Mouse (Mus musculus): ENCODE measurements around the gene Adk.
"Not testable (repeated sequence)": the region's sequence is repeated elsewhere in the genome, so short reads cannot be mapped to it uniquely, and the experiment has no call there.

The Adk gene

GRCm38 (mm10) chr14:21433995-21434394 is 381.6 kb downstream of the Adk start:
- in situ Hi-C loops (cut with MboI; ENCODE audit: low pct_unique_long_range_greater_than_20kb in 1 of 2, low sequenced_read_pairs in 2 of 2, unreplicated experiment in 1 of 2): loop anchor here in 1 of 2 experiments (25.0 kb wide), 1 partner anchor 303 kb away; no protein-coding TSS in a partner anchor

GRCm38 (mm10) chr14:21434686-21435085 is 382.3 kb downstream of the Adk start:
- in situ Hi-C loops (cut with MboI; ENCODE audit: low pct_unique_long_range_greater_than_20kb in 1 of 2, low sequenced_read_pairs in 2 of 2, unreplicated experiment in 1 of 2): loop anchor here in 1 of 2 experiments (25.0 kb wide), 1 partner anchor 303 kb away; no protein-coding TSS in a partner anchor

DNA sequence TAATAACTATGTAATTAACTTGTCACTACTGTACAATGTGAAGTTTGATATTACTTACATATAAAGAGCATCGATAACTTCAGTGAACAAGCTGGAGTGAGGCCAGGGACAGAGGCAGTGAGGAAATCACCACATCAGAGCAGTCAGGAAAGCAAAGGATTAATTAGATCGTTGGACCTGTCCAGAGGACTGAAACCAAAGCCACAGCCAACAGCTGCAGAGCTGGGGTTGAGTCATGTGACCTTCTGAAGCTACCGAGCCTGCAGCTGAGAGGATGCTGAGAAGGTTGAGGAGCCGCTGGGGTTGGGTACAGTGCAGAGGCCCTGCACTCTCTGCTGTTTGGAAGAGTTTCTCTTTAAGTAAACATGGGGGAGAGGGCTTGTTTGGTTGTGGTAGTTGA is 387.4 kb downstream of the Adk start:
- in situ Hi-C loops (cut with MboI; ENCODE audit: low pct_unique_long_range_greater_than_20kb in 1 of 2, low sequenced_read_pairs in 2 of 2, unreplicated experiment in 1 of 2): loop anchor here in 1 of 2 experiments (25.0 kb wide), 1 partner anchor 298 kb away; no protein-coding TSS in a partner anchor

- in situ Hi-C loops (cut with MboI; ENCODE audit: low pct_unique_long_range_greater_than_20kb in 1 of 2, low sequenced_read_pairs in 2 of 2, unreplicated experiment in 1 of 2): loop anchor here in 1 of 2 experiments (25.0 kb wide), 1 partner anchor 297 kb away; no protein-coding TSS in a partner anchor
Measured at GRCm38 (mm10) chr14:21440526-21440925, 388.2 kb downstream of the Adk start.

GRCm38 (mm10) chr14:21441772-21442533 is 389.6 kb downstream of the Adk start:
- in situ Hi-C loops (cut with MboI; ENCODE audit: low pct_unique_long_range_greater_than_20kb in 1 of 2, low sequenced_read_pairs in 2 of 2, unreplicated experiment in 1 of 2): loop anchor here in 1 of 2 experiments (25.0 kb wide), 1 partner anchor 295 kb away; no protein-coding TSS in a partner anchor

DNA sequence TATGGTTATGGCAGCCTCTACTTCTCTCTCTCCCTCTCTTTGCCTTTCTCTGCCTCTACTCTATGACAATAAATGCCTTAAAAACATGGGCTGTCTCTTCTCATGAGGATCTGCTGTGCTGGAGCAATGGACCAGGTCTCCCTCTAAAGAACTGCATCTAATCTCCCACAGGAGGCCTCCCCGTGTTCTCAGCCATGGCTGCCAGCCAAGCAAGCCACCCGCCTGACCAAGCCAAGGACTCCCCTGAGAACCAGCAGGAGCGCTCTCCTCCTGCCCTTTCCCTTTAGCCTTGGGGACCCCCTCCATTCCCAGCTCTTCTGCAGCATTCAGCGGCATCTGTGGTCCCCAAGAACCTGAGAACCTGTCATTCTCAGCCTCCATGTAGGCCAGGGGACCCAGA is 400.2 kb downstream of the Adk start:
- in situ Hi-C loops (cut with MboI; ENCODE audit: low pct_unique_long_range_greater_than_20kb in 1 of 2, low sequenced_read_pairs in 2 of 2, unreplicated experiment in 1 of 2): no loop called here

GRCm38 (mm10) chr14:21453896-21454295 is 401.5 kb downstream of the Adk start:
- in situ Hi-C loops (cut with MboI; ENCODE audit: low pct_unique_long_range_greater_than_20kb in 1 of 2, low sequenced_read_pairs in 2 of 2, unreplicated experiment in 1 of 2): no loop called here

- in situ Hi-C loops (cut with MboI; ENCODE audit: low pct_unique_long_range_greater_than_20kb in 1 of 2, low sequenced_read_pairs in 2 of 2, unreplicated experiment in 1 of 2): no loop called here
Measured at GRCm38 (mm10) chr14:21455654-21456350, 403.4 kb downstream of the Adk start.

DNA sequence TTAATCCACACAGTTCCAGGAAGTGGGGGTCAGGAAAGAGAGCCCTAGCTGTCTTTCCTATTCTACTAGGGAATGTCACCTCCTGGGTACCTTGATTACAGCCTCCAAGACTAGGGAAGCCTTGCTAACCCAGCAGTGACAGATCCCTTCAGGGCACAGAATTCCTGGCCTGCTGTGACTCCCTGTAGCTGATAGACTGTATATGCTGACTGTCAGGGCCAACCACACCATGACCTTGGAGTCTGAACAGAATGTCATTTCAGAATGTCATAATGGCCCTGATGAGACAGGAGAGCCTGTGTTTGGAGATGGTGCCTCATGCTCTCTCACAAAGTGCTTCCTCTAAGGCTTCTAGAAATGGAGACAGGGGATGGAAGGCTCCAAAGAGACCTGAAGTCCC is 404.2 kb downstream of the Adk start:
- in situ Hi-C loops (cut with MboI; ENCODE audit: low pct_unique_long_range_greater_than_20kb in 1 of 2, low sequenced_read_pairs in 2 of 2, unreplicated experiment in 1 of 2): no loop called here

- in situ Hi-C loops (cut with MboI; ENCODE audit: low pct_unique_long_range_greater_than_20kb in 1 of 2, low sequenced_read_pairs in 2 of 2, unreplicated experiment in 1 of 2): no loop called here
Measured at GRCm38 (mm10) chr14:21457876-21458275, 405.5 kb downstream of the Adk start.

GRCm38 (mm10) chr14:21458696-21459095 is 406.3 kb downstream of the Adk start:
- in situ Hi-C loops (cut with MboI; ENCODE audit: low pct_unique_long_range_greater_than_20kb in 1 of 2, low sequenced_read_pairs in 2 of 2, unreplicated experiment in 1 of 2): no loop called here

- in situ Hi-C loops (cut with MboI; ENCODE audit: low pct_unique_long_range_greater_than_20kb in 1 of 2, low sequenced_read_pairs in 2 of 2, unreplicated experiment in 1 of 2): no loop called here
Measured at GRCm38 (mm10) chr14:21459163-21459562, 406.8 kb downstream of the Adk start.

- in situ Hi-C loops (cut with MboI; ENCODE audit: low pct_unique_long_range_greater_than_20kb in 1 of 2, low sequenced_read_pairs in 2 of 2, unreplicated experiment in 1 of 2): no loop called here
Measured at GRCm38 (mm10) chr14:21462398-21462797, 410.0 kb downstream of the Adk start.

DNA sequence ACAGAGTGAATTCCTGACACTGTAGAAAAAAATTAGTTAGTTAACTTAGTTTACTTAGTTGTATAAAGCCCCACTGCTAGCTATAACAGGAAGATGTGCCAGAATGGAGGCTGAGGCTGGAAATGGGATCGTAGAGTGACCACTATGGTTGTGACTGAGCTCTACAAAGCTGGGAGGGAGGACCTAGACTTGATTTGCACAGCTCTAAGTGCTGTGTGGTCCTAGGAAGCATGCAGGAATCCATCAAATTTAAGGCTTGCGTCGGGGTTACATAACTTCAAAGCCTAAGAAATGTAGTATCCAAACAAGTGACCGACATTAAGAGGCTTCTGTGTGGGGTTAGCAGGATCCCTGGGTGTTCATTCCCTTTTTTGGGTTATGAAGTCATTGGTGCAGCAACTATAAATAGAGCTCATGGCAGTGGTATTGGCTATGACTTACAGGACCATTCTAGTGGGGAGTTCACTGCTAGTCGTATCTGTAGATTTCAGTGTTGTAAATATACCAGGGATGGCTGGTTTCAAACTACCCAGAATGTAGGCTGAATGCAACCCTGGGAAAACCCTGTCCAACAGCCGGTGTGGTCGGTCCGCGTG is 410.8 kb downstream of the Adk start:
- in situ Hi-C loops (cut with MboI; ENCODE audit: low pct_unique_long_range_greater_than_20kb in 1 of 2, low sequenced_read_pairs in 2 of 2, unreplicated experiment in 1 of 2): no loop called here

GRCm38 (mm10) chr14:21470386-21470785 is 418.0 kb downstream of the Adk start:
- in situ Hi-C loops (cut with MboI; ENCODE audit: low pct_unique_long_range_greater_than_20kb in 1 of 2, low sequenced_read_pairs in 2 of 2, unreplicated experiment in 1 of 2): no loop called here

DNA sequence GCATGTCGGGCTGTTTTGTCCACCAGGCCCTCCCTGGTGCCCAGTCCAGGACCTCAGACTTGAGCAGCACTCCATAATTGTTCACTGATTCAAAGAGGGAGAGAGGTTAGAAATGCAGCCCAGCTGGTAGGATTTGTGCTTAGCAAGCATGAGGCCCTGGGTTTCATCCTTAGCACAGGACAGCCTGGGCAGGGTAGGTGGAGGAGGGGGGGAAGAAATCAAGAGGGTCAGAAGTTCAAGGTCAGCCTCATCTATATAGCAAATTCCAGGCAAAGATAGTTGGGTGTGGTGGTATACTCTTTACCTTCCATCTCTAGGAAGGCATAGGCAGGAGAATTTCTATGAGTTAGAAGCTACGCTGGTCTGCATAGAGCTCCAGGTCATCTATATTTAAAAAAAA is 419.6 kb downstream of the Adk start:
- in situ Hi-C loops (cut with MboI; ENCODE audit: low pct_unique_long_range_greater_than_20kb in 1 of 2, low sequenced_read_pairs in 2 of 2, unreplicated experiment in 1 of 2): no loop called here

DNA sequence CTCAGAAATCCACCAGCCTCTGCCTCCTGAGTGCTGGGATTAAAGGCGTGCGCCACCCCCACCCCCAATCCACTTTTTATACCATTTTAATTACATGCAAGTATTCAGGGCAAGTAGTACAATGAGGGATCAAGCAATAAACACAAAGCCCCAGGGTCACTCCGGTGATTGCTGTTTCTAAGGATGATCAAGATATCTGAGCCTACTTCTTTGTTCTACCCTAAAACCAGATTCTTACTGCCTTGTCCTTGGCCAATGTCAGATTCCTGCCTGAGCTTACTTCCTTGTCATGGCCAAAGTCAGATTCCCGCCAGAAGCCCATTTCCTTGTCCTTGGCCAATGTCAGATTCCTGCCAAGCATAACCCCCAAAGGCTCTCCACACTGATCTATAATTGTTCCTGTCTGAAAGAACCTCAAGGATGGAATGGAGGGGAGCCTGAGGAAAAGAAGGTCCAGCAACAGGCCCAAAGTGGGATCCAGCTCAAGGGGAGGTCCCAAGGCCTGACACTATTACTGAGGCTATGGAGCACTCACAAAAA is 422.3 kb downstream of the Adk start:
- in situ Hi-C loops (cut with MboI; ENCODE audit: low pct_unique_long_range_greater_than_20kb in 1 of 2, low sequenced_read_pairs in 2 of 2, unreplicated experiment in 1 of 2): not testable (repeated sequence)

- in situ Hi-C loops (cut with MboI; ENCODE audit: low pct_unique_long_range_greater_than_20kb in 1 of 2, low sequenced_read_pairs in 2 of 2, unreplicated experiment in 1 of 2): no loop called here
Measured at GRCm38 (mm10) chr14:21477181-21477580, 424.8 kb downstream of the Adk start.

DNA sequence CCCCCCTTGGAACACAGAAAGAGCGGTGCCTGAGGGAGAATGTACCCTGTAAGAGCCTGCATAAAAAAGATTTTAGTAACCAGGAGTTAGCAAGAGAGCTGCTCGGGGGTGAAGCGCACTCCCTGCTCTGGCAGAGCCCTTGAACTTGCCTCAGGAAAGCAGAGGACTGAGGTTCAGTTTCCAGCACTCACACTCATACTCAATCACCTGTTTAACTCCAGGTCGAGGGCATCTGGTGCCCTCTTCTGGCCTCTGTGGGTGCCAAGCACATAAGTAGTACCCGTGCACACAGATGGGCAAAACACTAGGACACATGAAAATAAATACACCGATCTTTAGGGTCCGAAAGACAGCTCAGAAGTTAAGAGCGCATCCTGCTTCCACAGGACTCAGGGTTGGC is 427.2 kb downstream of the Adk start:
- in situ Hi-C loops (cut with MboI; ENCODE audit: low pct_unique_long_range_greater_than_20kb in 1 of 2, low sequenced_read_pairs in 2 of 2, unreplicated experiment in 1 of 2): no loop called here

Data from mouse embryonic stem cell (cell line).